Mouse (Mus musculus): Measurements from ENCODE around the gene Mrpl42. TPM values are rescaled to one million over a fixed set of nuclear protein-coding genes. Genes with fewer than 3 reads are reported as not detected.

The Mrpl42 gene
- polyA plus RNA-seq, 2 experiments from 2014 or later, result 167 TPM

GRCm38 (mm10) chr10:95514656-95515292 is 13.0 kb upstream of the Mrpl42 start, which contains the start of gene Ube2n:
Gene Ube2n (plus strand): TSS chr10:95515145.
- ATAC-seq, result peak; percentile 83

GRCm38 (mm10) chr10:95513768-95514556 is 12.2 kb upstream of the Mrpl42 start:
- no peak for ATAC-seq

GRCm38 (mm10) chr10:95512635-95513034 is 10.9 kb upstream of the Mrpl42 start:
- no peak for ATAC-seq

GRCm38 (mm10) chr10:95509263-95509662 is 7.5 kb upstream of the Mrpl42 start:
- ATAC-seq, result no peak

- peak; percentile 75 for ATAC-seq
Observed at GRCm38 (mm10) chr10:95508793-95509192, 7.1 kb upstream of the Mrpl42 start.

GRCm38 (mm10) chr10:95508126-95508525 is 6.4 kb upstream of the Mrpl42 start:
- no peak for ATAC-seq

GRCm38 (mm10) chr10:95504341-95504740 is 2.6 kb upstream of the Mrpl42 start:
- no peak for ATAC-seq

GRCm38 (mm10) chr10:95503443-95504235 is 1.9 kb upstream of the Mrpl42 start:
- no peak for ATAC-seq

DNA sequence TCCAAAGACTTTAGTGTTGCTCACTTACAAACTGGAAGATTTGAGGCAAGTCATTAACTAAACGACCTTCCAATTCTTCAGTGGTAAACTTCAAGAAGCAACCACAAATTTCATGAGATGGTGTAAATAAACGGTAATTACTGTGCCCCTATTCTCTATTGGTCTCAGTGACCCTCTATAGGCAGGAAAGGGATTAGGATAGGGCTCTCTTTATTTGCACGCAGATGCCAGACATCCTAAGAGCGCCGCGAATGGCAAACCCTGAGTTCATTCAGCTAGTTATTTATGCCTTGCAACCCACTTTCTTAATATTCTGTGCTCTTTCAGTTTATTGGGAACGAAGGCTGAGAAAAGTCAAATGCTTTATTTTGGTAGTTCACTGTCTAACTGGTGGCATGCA is 707 bp downstream of the Mrpl42 start:
- peak; percentile 8 for ATAC-seq

- no peak for ATAC-seq
Observed at GRCm38 (mm10) chr10:95494268-95494667, 7.5 kb downstream of the Mrpl42 start.

- no peak for ATAC-seq
Observed at GRCm38 (mm10) chr10:95489653-95490052, 12.1 kb downstream of the Mrpl42 start.

GRCm38 (mm10) chr10:95477516-95477915 is 24.2 kb downstream of the Mrpl42 start:
- no peak for ATAC-seq

DNA sequence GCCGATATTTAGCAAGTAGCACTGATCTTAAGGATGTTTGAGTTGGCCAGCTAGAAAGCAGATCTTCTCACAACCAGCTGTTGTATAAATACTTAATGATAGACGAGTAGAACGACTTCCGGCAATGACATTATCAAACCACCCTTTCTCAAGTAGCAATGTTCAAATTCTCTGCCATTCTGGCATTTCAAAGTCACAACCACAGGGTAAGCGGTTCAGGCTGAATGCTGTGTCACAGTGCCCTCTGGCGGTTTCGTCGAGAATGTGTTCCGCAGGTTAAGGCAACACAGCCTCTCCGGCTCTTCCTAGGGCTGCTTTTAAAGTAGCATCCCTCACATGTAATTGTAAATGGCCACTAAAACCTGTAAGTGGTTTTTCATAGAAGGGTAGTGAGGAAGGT is 25.8 kb downstream of the Mrpl42 start:
- ATAC-seq, result peak; percentile 99

GRCm38 (mm10) chr10:95471889-95472547 is 29.7 kb downstream of the Mrpl42 start:
- no peak for ATAC-seq

DNA sequence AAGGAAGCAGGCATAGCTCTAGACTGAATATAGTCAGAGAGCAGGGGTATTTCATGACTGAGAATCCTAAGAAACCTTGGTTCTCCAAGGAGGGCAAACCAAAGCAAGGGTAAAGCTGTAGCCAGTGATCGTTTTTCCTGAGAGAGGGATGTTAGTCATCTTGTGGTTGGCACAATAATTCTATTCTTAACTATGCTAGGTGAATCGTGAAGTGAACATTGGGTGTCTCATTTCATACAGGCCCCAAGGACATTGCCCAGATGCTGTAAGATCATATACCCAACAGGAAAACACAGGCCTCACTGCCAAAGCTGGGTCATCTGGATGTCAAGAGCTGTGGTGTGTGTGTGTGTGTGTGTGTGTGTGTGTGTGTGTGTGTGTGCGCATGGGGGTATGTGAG is 30.6 kb downstream of the Mrpl42 start:
- ATAC-seq, result no peak

DNA sequence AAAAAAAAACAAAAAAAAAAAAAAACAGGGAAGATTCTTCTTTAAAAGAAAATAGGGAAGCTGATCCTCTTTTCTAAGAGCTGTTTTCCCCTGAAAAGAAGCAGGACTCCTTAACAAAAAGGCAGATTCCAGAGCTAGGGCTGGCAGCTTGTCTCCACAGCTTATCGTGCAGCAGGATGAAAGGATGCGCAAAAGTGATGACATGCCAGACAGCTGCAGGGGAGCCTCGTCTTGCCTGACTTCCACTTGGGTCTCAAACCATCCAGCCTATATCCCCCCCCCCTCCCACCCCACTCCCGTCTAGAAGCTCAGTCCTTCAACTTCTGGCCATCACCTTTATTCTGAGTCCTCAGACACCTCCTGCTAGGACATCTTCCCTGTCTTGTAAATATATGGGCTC is 32.8 kb downstream of the Mrpl42 start:
- no peak for ATAC-seq

- no peak for ATAC-seq
Observed at GRCm38 (mm10) chr10:95465485-95465896, 36.2 kb downstream of the Mrpl42 start.

DNA sequence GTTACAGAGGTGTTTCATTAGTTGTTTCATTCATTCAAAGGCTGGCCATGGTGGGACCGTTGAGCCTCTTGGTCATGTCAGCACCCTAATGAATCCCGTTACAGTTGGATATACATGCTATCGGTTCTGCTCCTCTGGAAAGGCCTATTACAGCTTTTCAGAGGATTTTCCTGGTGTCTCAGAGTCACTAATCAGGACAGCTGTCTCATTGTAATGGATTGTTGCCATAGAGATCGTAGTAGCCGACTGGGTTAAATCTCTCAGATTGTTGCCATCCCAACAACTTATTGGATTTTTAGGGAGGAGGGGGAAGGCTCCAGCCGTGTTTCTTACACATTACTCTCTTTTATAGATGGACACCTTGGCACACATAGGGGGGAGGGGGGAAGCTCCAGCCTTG is 37.2 kb downstream of the Mrpl42 start:
- ATAC-seq, result no peak

DNA sequence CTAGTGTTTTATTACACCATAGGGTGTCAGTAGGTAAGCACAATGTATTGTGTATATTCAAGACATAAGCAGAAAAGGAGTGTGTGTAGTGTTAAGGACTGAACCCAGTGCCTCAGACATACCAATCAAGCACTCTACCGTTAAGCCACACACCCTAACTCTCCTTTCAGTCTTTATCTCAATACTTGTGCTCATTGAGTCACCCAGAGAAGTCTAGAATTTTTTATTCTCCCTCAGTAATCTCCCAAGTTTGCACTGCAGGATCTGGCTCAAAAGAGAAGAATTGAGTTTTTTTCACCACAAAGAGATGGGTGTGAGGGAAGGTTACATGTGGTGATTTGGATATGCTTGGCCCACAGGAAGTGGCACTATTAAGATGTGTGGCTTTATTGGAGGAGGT is 39.5 kb downstream of the Mrpl42 start:
- no peak for ATAC-seq

DNA sequence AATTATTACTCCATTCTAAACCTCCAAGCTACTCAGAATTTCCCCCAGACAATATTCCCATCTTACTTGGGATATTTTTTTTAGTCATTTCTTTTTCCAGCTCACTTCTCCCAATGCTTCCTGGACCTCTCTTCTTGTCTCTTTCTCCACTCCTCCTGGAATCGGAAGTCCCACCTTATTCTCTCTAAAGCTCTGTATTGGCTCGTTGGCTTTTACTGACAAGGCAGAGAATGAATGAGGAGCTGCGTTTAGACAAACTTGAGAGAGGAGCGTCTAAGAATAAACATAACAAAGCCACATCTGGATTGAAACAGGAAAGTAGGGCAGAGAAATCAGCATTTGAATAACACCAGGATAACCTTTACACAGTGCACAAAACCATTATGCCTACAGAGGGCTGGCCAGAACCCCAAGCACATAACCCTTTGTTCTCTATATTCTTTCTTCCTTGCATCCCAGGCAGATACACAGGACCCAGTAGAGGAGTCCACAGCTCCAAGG is 40.6 kb downstream of the Mrpl42 start:
- ATAC-seq, result no peak

GRCm38 (mm10) chr10:95458050-95458806 is 43.5 kb downstream of the Mrpl42 start:
- no peak for ATAC-seq
